9 mouse cellular contexts compared by ENCODE assay signal in the genomic region with DNA sequence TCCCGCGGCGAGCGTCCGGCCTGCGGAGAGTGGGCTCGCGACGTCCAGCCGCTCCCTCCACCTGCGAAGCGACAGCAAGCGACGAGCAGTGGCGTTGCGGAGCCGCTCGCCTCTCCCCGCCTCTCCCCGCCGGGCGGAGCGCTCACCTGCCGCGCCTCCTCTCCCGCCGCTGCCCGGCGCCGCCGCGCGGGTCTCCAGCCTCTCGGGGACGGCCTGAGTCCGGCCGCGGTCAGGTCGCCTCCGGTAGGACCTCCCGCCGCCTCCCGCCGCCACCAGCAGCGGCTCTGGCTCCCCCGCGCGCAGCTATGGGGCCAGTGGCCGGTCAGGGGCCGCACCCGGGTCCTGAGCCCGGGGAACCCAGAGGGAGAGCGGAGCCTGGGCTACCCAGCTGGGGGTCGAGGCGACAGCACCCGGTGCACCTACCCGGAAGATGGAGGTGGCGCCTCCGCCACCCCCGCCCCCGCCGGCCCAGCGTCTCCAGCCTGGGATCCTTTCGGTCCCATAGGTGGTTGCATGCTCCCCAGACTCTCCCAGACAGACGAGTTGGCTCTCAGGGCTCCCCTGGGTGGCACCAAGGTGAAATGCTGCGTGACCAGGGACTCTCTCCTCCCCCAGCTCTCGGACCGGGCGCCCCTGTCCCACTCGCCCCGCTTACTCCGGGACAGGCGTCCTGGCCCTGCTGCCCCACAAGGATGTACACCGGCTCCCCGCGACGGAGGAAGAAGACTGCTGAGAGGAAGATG. TPM values are rescaled to one million over a fixed set of nuclear protein-coding genes. Genes with fewer than 3 reads are reported as not detected.
DNase-seq lines count a peak whose midpoint lies in the region; ATAC-seq and TF ChIP-seq lines count a peak whose summit lies in the region.
"Had no signal": no experiment of that assay in that cellular context is flagged by ENCODE, and none has a peak within 500 bp of the region (broad histone marks: within the 10 kb centered on the region; RNA-seq: fewer than 3 reads in every experiment).

No protein-coding gene starts in this region.

- H3K36me3 ChIP-seq in CH12.LX (replicated peaks in 1 of 2; ENCODE audit: control insufficient read depth in 1 of 2, insufficient read depth in 1 of 2, low read length in 1 of 2) = peaks cover 0 to 9% of the 10 kb centered on the region in 2 experiments
- no peaks in the 10 kb centered on the region for H3K36me3 ChIP-seq in limb, embryonic 15.5 days

- ATAC-seq in Patski = peak; percentile 42
- no peak for ATAC-seq in limb, embryonic 15.5 days (ENCODE audit: insufficient number of reproducible peaks, low FRiP score, low TSS enrichment, low read depth)
- 0 out of 2 replicates have a peak, but pooled peaks have one; percentile 28 for ATAC-seq in monocyte, adult 5-6 weeks (replicated peaks; ENCODE audit: insufficient number of reproducible peaks, low FRiP score, low TSS enrichment, poor library complexity, severe bottlenecking)

- no peak overlapping the region for H3K27ac ChIP-seq in CH12.LX (ENCODE audit: insufficient read depth, low read depth)
- no peak overlapping the region for H3K27ac ChIP-seq in limb, embryonic 15.5 days

- TF ChIP-seq CTCF in CH12.LX (conservative IDR thresholded peaks at IDR 0.05 in 1 of 2, IDR thresholded peaks at IDR 0.05 in 1 of 2; ENCODE audit: low read depth in 2 of 2, low read length in 2 of 2) (no peak), Patski (IDR thresholded peaks at IDR 0.05) (no peak)

- CTCF ChIA-PET in Patski (lab: Charles Lee) = no interaction called here

- dilution Hi-C loops in CH12.LX (cut with MboI; ENCODE audit: extremely low pct_ligation_motif_present, extremely low pct_unique_long_range_greater_than_20kb, low sequenced_read_pairs) = no loop called here

- DNase-seq in CH12.LX (ENCODE audit: extremely low read depth) (no peak), Patski (ENCODE audit: low read depth, low spot score) (no peak)
- DNase-seq in embryo, embryonic 9.5 days (ENCODE audit: extremely low spot score) = peak; percentile 33
- peak; percentile 37 for DNase-seq in heart, postnatal 4 days
- DNase-seq in urinary bladder, postnatal 36 days (ENCODE audit: low spot score in 2 of 2) = peak; percentile 15 to 24
- DNase-seq in right cerebral cortex, postnatal 10 days (ENCODE audit: low spot score in 2 of 2) = no peak

- POLR2A ChIA-PET in Patski (lab: Charles Lee) = no interaction called here

- peak overlapping the region in 1 of 3 experiments; percentile 67 for H3K4me3 ChIP-seq in CH12.LX (replicated peaks in 1 of 3; ENCODE audit: low read depth in 2 of 3, low read length in 2 of 3, poor library complexity in 1 of 3)
- H3K4me3 ChIP-seq in limb, embryonic 15.5 days = peak overlapping the region; percentile 55

- no peak for TF ChIP-seq EP300 in CH12.LX (IDR thresholded peaks at IDR 0.05; ENCODE audit: low read length)

- peak overlapping the region; percentile 46; the same call in 1 of the 2 replicates for H3K9ac ChIP-seq in CH12.LX (ENCODE audit: insufficient read depth, low read depth)
- peak overlapping the region; percentile 14 for H3K9ac ChIP-seq in limb, embryonic 15.5 days

- in situ Hi-C loops in CH12.LX (cut with MboI; ENCODE audit: low pct_ligation_motif_present, low pct_unique_long_range_greater_than_20kb, low sequenced_read_pairs) (no loop called here), Patski (cut with MboI; ENCODE audit: low pct_unique_long_range_greater_than_20kb) (no loop called here)

- H3K27me3 ChIP-seq in CH12.LX (replicated peaks) = peaks cover 5% of the 10 kb centered on the region
- no peaks in the 10 kb centered on the region for H3K27me3 ChIP-seq in Patski
- peaks cover 70% of the 10 kb centered on the region for H3K27me3 ChIP-seq in limb, embryonic 15.5 days

- H3K79me2 ChIP-seq in CH12.LX (replicated peaks; ENCODE audit: control insufficient read depth, extremely low read depth, insufficient read depth, poor library complexity, severe bottlenecking) = no peaks in the 10 kb centered on the region

- H3K4me2 ChIP-seq in CH12.LX (ENCODE audit: insufficient read depth, low read depth, poor library complexity, severe bottlenecking) = peak overlapping the region; percentile 79
- peak overlapping the region; percentile 100 for H3K4me2 ChIP-seq in limb, embryonic 15.5 days

- peaks cover 0 to 6% of the 10 kb centered on the region in 2 experiments; a peak in 2 of 4 replicates for H3K4me1 ChIP-seq in CH12.LX (ENCODE audit: control insufficient read depth in 1 of 2, insufficient read depth in 2 of 2)
- peaks cover 17% of the 10 kb centered on the region for H3K4me1 ChIP-seq in limb, embryonic 15.5 days

- WGBS in limb, embryonic 15.5 days = under 1% methylated on average over 68 of the region's 77 CpGs

- TF ChIP-seq RAD21 in CH12.LX (IDR thresholded peaks at IDR 0.05; ENCODE audit: low read depth, low read length) = no peak

- no peak for TF ChIP-seq POLR2A in CH12.LX (IDR thresholded peaks at IDR 0.05; ENCODE audit: low read depth, low read length)

- no peaks in the 10 kb centered on the region for H3K9me3 ChIP-seq in CH12.LX (replicated peaks; ENCODE audit: low read length)
- H3K9me3 ChIP-seq in limb, embryonic 15.5 days = no peaks in the 10 kb centered on the region

TF ChIP-seq in CH12.LX, 34 proteins besides CTCF, POLR2A, EP300 and RAD21:
- TF ChIP-seq IRF4 (IDR thresholded peaks at IDR 0.05; ENCODE audit: low read depth, low read length) = no peak
- no peak for TF ChIP-seq USF2 (conservative IDR thresholded peaks at IDR 0.05; ENCODE audit: low read depth, low read length)
- peak; percentile 56 for TF ChIP-seq ELF1 (IDR thresholded peaks at IDR 0.05; ENCODE audit: low read depth, low read length)
- peak; percentile 89; the same call in 1 of the 2 replicates for TF ChIP-seq UBTF (IDR thresholded peaks at IDR 0.05; ENCODE audit: low read depth, low read length)
- TF ChIP-seq KAT2A (IDR thresholded peaks at IDR 0.05; ENCODE audit: insufficient replicate concordance, low read length) = no peak
- TF ChIP-seq MEF2A (IDR thresholded peaks at IDR 0.05; ENCODE audit: borderline replicate concordance, low read depth, low read length) = no peak
- no peak for TF ChIP-seq SMC3 (IDR thresholded peaks at IDR 0.05; ENCODE audit: low read depth, low read length)
- TF ChIP-seq MYC (IDR thresholded peaks at IDR 0.05; ENCODE audit: low read depth, low read length) = no peak
- TF ChIP-seq TBP (conservative IDR thresholded peaks at IDR 0.05; ENCODE audit: low read depth, low read length) = no peak
- TF ChIP-seq JUN (IDR thresholded peaks at IDR 0.05; ENCODE audit: insufficient read depth, low read depth, low read length) = no peak
- no peak for TF ChIP-seq ZC3H11A (IDR thresholded peaks at IDR 0.05; ENCODE audit: low read depth, low read length)
- no peak for TF ChIP-seq ZNF384 (IDR thresholded peaks at IDR 0.05; ENCODE audit: low read depth, low read length)
- TF ChIP-seq MAX (IDR thresholded peaks at IDR 0.05; ENCODE audit: low read length) = no peak
- TF ChIP-seq TCF12 (IDR thresholded peaks at IDR 0.05; ENCODE audit: low read depth, low read length) = no peak
TF ChIP-seq in CH12.LX: peak in this region for 2.

RNA-seq across cellular contexts. Expression of gene Ltk, which starts 2.0 kb away (rescaled TPM):
- 1.3 and 2.3 TPM in 2 replicates for total RNA-seq in CH12.LX (2012; rRNA removed)
- total RNA-seq in CH12.LX (2014; rRNA removed) = not detected in 2 replicates
- polyA plus RNA-seq in CH12.LX (2012; ENCODE audit: insufficient read length, low read depth) = 0.10 TPM in 1 of 2 replicates, not detected in the other
- polyA plus RNA-seq in Patski (2021) = 14.5 TPM
- under 1 TPM in 1 of 2 experiments, not detected in 1; 0.16 TPM for total RNA-seq in heart, postnatal 4 days (2021)
- polyA plus RNA-seq in limb, embryonic 15.5 days (2015; fragmentation: Nextera tagmentation; extraction: Ambion mirVana) = not detected in 2 replicates
- total RNA-seq in monocyte, adult 5-6 weeks (2017) = 0.21 to 0.87 TPM in 2 of 3 replicates, not detected in the other
- total RNA-seq: hematopoietic stem cell, adult 5-6 weeks had no signal

RNA-seq across cellular contexts. Expression of gene Itpka, which starts 16.1 kb away (rescaled TPM):
- total RNA-seq in CH12.LX (2012; rRNA removed) = 0.25 and 0.34 TPM in 2 replicates
- 0.28 and 0.39 TPM in 2 replicates for total RNA-seq in CH12.LX (2014; rRNA removed)
- 0.40 and 0.54 TPM in 2 replicates for polyA plus RNA-seq in CH12.LX (2012; ENCODE audit: insufficient read length, low read depth)
- 0.30 TPM for polyA plus RNA-seq in Patski (2021)
- 1 to 10 TPM; 1.5 to 1.7 TPM for total RNA-seq in heart, postnatal 4 days (2021)
- 0.31 and 0.55 TPM in 2 replicates for polyA plus RNA-seq in limb, embryonic 15.5 days (2015; fragmentation: Nextera tagmentation; extraction: Ambion mirVana)
- total RNA-seq in monocyte, adult 5-6 weeks (2017) = 0.32 TPM in 1 of 3 replicates, not detected in the others

RNA-seq across cellular contexts. Expression of gene Rpap1, which starts 29.1 kb away (rescaled TPM):
- total RNA-seq in CH12.LX (2012; rRNA removed) = 28.9 and 31.8 TPM in 2 replicates
- total RNA-seq in CH12.LX (2014; rRNA removed) = 8.5 and 9.0 TPM in 2 replicates
- polyA plus RNA-seq in CH12.LX (2012; ENCODE audit: insufficient read length, low read depth) = 28.7 and 34.7 TPM in 2 replicates
- 19.1 TPM for polyA plus RNA-seq in Patski (2021)
- 10 to 100 TPM; 16.1 to 18.7 TPM for total RNA-seq in heart, postnatal 4 days (2021)
- 22.1 and 22.2 TPM in 2 replicates for polyA plus RNA-seq in limb, embryonic 15.5 days (2015; fragmentation: Nextera tagmentation; extraction: Ambion mirVana)
- total RNA-seq in monocyte, adult 5-6 weeks (2017) = 5.3 to 13.1 TPM (median 8.3 TPM) in 3 replicates

RNA-seq across cellular contexts. Expression of gene Tyro3, which starts 39.3 kb away (rescaled TPM):
- total RNA-seq in CH12.LX (2012; rRNA removed) (31.8 and 39.7 TPM in 2 replicates), CH12.LX (2014; rRNA removed) (19.1 and 20.3 TPM in 2 replicates)
- polyA plus RNA-seq in CH12.LX (2012; ENCODE audit: insufficient read length, low read depth) (23.7 and 24.7 TPM in 2 replicates), Patski (2021) (11.0 TPM)
- 1 to 10 TPM; 9.5 to 9.7 TPM for total RNA-seq in heart, postnatal 4 days (2021)
- 28.7 and 32.6 TPM in 2 replicates for polyA plus RNA-seq in limb, embryonic 15.5 days (2015; fragmentation: Nextera tagmentation; extraction: Ambion mirVana)
- 0.67 to 1.9 TPM in 2 of 3 replicates, not detected in the other for total RNA-seq in monocyte, adult 5-6 weeks (2017)

Comparison
In these comparisons a context has a peak if more than half of its experiments do, and no peak if none do; other contexts are left out.
1. DNase-seq: peak in embryo, embryonic 9.5 days (single experiment), heart, postnatal 4 days (single experiment) and urinary bladder, postnatal 36 days (2 of 2); none in CH12.LX (single experiment), Patski (single experiment) and right cerebral cortex, postnatal 10 days (0 of 2).